Mouse (Mus musculus): ENCODE results near the gene Socs7.

Gene Socs7

DNA sequence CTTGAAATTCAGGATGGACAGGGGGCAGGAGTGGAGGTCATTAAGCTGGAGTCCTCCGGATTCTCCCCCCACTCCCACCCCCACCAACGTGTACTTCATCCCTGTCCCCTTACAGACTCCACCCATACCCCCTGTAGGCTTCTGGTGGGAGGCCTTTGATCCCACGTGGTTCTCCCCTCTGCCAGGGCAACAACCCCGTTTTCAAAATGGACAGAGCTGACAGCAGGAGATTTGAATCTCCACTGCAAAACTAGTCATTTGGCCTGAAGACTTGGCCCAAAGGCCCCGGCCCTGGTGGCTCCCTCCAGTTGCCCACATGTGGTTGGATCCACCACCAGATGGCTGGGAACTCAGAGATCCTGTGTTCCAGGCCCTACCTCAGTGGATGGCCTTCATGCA lies 54.3 kb downstream of the Socs7 start:
- no peak for DNase-seq (ENCODE audit: low spot score in 2 of 2)

DNA sequence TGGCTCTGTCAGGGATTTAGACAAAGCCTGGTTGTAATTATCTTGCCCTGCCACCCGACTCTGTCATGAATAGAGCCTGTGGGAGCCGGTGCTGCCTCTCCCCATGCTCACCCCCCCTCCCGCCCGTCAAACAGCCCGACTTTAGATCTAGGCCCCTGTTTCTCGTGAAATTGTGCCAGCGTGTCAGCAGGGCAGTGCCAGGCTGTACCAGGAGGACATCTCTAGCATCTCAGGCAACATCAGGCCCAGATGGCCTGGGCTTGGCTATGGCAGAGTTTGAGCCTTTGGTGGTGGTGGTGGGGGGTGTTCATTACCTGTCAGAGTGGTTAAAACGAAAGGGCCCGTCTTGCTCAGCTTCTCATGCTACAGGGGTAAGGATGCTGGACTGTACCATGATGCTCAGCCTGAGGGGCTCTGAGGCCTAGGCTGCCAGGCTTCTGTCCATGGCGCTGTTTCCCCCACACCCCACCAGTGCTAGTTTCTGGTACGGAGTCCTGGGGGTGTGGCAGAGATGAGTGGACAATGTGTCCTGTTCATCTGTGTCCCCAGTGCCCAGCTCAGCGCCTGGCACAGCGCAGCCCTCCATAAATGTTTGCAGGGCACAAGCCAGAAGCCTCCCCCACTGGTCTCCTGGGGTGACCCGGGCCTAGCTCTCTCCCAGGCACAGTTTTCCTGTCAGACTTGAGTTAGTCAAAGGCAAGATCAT lies 56.6 kb downstream of the Socs7 start:
- no peak for DNase-seq (ENCODE audit: low spot score in 2 of 2)

DNA sequence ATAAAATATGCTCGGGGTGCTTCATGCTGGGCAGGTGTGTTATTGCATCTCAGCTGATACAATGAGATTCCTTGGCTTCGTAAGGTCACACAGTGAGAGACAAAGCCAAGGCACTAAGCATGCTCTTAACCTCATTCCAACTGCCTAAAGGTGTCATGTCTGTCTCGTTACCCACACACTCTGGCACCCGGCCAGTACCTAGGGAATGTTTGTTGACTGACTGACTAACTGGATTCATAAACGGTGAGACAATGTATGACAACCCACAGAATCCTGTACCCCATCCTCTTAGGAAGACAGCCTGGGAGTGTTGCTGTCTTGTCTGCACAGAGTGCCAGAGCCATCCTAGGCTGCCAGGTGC lies 57.2 kb downstream of the Socs7 start:
- DNase-seq (ENCODE audit: low spot score in 2 of 2): no peak

DNA sequence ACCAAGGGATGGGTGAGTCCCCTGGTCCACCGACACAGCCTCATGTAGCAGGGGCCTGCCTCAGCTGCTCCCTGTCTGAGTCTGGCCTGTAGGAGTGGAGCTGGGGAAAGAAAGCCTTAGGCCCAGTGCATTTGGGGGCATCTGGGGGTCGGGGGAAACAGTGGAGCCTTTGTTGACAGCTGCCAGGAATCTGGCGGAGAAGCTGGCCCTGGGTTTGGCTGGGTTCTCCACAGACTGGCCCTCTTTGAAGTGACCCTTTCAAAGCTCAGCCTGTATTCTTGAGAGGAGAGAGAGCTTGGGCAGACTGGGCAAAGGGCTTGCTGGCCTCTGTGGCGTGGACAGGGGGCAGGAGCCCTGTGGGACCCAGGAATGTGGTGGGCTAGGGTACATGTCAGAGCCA lies 60.2 kb downstream of the Socs7 start:
- DNase-seq (ENCODE audit: low spot score in 2 of 2): no peak

DNA sequence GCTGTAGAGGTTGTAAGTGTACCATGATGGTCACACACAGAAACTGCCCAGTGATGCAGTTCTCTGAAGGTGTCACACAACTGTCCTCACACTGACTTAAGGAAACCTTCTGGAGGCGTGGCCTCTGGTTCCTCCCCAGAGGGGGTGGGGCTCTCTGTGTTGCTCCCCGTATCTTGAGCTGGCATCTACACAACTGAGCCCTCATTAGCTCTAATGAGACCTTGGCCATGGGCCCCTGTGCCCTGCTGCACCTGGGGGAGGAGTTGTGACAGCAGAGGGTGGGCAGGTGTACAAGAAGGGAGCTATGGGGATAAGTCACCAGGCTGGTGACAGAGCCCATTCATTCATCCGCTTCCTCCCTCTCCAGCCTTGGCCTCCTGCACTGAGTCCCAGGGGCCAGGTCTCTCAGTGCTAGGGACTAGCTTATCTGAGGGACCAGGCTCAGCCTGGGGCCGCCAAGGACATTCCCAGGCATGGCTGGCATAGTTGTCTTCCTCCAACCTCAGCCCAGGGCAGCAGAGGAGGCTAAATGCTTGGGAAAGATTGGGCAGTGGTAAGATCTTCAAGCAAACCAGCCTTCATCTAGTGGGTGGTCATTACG lies 61.8 kb downstream of the Socs7 start:
- DNase-seq (ENCODE audit: low spot score in 2 of 2): no peak

DNA sequence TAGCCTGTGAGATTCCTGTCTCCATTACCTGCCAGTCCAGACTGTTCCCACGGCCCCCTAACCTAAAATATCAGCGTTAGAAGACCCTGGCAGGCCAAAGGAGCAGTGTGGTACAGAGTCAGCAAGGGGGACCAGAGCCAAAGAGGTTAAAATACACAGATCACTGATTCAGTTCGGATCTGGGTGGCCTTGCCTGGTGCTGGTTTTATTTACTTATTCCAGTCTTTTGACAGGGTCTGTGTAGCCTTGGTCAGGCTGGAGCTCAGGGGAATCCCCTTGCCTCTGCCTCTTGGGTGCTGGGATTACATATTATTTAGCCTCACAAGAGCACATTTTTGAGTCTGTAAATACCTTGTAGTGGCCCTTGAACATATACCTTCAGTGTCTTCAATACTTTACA lies 62.5 kb downstream of the Socs7 start:
- DNase-seq (ENCODE audit: low spot score in 2 of 2): no peak

DNA sequence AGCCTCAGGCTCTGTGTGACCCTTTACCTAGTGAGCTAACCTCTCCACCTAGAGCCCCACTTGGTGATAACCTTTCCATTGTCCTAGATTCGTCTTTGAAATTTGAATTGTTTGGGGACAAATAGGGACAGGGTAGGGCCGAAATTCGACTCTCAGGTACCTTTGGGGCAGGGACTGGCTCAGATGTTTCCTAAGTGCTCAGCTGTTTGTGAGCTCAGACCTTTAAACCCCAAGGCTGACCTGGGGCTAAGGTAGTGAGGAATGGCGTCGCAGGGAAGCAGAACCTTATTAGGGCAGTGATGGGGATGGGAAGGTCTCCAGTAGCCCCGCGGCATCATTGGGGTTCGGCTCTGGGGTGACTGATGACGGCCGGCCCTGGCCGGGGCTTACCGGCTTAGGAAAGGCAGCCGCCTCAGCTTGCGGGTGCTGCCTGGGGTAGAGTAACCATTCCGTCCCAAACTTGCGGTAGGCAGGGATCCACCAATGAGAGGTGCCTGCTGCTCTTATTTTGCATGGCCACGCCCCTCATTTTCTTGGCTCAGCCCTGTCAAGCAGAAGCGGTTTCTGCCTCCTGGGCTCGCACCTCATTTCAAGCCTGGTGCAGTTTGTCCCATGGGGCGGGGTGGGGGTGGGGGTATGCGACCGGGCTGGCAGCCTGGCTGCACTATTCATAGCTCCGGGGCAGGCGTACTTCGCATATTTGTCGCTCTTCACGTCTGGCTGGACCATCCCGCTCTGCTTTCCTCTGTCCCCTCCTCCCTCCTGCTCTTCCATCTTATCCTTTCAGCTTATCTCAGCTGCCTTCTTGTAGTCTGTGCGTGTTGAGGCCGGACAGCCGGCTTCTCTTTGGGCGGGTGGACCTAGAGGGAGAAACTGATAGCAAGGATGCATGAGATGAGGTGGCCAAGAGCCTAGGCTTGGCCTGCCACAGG lies 65.7 kb downstream of the Socs7 start:
- peak; percentile 67 to 72 for DNase-seq (ENCODE audit: low spot score in 2 of 2)

DNA sequence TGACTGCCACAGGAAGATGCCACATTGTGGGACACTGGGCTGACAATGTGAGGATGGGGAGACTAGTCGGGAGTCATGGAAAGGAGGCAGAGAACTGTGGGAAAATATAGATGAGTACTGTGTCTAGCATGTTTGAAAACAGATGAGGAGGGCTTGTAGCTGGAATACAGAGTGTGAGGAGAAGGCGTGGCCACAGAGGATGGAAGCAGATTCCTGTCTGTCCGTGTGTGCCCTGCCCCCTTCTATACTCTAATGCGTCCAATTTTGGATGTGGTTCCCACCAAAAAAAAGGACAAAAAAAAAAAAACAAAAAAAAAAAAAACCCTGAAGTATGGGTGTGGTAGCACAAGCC lies 66.4 kb downstream of the Socs7 start:
- DNase-seq (ENCODE audit: low spot score in 2 of 2): no peak

DNA sequence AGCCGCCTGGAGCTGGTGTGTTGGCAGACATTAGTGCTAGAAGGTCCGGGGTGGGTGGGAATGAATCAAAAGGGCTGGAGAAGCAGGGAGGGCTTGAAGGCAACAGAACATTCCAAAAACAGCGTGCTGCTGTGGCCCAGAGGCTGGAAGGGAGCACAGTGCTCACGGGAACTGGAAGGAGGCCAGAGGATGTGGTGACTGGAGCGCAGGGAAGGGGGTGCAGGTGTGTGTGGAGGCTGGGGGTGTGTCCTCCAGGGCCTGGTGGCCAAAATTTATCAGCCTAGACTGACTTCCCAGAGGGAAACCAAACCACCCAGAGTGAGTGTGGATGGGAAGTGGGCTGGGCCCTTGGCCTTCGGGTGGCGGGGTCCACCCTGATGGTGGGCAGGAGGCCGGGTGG lies 67.3 kb downstream of the Socs7 start:
- no peak for DNase-seq (ENCODE audit: low spot score in 2 of 2)

DNA sequence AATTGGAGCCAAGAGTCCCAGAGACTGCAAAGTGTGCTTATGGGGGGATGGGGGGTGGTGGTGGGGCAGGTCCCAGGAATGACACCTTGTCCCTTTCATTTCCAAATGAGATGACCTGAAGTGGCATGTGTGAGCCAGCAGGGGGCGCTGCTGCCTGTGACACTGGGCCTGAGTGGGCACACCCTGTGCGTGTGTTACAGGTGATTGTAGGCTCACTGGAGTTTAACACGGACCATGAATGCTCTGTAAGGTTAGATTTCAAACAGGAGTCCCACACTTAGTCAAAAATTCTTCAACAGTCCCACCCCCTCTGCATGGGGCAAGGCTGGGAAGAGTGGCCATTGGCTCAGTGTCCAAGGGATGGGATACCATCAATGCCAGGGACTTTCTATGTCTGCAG lies 69.7 kb downstream of the Socs7 start:
- peak; percentile 64 to 80 for DNase-seq (ENCODE audit: low spot score in 2 of 2)

DNA sequence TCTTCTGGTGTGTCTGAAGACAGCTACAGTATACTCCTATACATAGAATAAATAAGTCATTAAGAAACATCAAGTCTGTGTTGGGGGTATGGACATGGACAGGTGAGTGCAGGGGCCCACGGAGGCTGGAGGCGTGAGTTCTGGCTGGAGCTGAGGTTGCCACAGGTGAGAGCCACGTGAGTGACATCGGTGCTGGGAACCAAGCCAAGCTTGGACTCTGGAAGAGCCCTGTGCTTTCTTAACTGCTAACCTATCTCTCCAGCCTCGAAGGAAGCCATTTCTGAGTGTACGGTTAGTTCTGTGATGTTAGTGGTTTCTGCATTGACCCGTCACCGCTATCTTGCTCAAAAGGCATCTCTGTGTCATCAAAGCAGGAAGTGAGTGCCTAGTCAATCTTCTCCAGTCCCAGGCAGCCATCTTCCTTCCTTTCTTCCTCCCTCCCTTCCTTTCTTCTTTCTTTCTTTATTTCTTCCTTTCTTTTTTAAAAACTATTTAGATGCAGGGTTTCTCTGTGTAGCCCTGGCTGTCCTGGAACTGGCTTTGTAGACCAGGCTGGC lies 70.7 kb downstream of the Socs7 start:
- DNase-seq (ENCODE audit: low spot score in 2 of 2): no peak

DNA sequence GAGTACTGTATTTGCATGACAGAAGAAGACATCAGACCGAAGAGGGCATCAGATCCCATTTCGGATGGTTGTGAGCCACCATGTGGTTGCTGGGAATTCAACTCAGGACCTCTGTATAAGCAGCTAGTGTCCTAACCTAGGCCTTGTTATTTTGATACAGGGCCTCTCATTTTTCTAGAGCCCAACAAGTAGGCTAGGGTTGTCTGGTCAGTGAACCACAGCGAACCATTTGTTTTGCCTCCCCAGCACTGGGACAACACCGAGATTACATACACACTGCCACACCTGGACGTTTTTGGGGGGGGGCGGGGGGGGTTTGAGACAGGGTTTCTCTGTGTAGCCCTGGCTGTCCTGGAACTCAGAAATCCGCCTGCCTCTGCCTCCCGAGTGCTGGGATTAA lies 71.8 kb downstream of the Socs7 start:
- no peak for DNase-seq (ENCODE audit: low spot score in 2 of 2)

DNA sequence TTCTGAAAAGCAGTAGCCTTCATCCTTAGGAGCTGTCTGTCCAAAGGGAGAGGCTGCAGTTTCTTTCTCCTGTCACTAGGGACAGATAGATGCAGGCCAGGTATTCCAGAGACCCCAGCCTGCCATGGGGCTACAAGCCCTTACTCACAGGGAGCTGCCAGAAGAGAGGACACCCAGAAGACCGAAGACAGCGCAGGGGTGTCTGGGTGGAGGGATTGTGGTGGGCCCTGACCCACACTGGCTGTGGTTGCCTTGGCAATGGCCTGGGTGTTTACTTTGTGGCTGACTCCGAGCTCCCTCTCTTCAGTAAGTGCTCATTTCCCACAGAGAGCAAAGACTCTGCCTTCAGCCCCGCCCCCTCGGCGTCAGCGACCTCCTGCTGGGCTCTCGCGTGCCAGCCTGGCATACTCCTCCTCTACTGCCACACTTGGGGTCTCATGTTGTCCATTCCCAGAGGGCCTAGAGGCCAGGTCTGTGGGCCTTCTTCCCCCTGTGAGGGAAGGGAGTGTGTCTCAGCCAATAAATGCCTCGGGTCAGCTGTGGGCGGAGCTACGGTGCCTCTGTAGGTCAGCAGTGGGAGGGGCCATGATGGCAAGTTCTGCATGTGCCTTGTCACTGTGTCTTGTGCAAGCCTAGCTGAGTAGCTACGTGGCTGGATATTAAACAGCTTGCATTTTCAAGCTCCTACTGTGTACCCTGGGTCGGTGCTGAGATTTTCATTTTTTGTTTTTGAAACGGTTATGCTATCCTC lies 72.5 kb downstream of the Socs7 start:
- DNase-seq (ENCODE audit: low spot score in 2 of 2): peak; percentile 82 to 84

DNA sequence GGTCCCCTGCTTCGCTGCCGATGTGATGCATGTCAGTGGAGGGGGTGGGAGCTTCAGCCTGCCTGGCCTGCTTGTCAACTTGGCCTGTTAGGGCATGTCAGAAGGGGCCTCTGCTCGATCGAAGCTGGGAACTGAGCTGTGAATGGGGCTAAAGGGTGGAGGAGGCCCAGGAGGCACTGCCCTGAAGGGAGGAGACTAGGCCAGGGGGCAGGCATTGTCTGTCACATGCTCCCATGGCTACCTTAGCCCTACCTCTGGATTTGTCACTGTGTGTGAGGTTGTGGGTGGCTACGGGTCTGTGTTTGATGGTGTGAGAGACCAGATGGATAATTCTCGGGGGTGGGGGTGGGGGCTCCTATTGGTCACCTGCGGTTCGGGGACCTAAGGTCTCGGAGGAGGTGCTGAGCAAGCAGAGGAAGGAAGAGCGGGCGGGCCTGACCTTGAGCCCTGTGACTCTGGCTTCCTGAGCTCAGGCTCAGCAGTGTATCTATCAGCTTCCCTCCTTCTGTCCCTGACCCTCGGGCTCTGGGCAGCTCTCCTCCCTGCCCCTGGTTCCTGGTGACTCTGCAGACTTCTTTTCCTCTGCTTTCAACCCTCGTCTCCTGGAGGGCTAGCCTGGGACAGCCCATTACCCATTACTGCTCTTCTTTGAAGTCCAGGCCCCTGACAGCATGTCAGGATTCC lies 73.6 kb downstream of the Socs7 start:
- no peak for DNase-seq (ENCODE audit: low spot score in 2 of 2)

DNA sequence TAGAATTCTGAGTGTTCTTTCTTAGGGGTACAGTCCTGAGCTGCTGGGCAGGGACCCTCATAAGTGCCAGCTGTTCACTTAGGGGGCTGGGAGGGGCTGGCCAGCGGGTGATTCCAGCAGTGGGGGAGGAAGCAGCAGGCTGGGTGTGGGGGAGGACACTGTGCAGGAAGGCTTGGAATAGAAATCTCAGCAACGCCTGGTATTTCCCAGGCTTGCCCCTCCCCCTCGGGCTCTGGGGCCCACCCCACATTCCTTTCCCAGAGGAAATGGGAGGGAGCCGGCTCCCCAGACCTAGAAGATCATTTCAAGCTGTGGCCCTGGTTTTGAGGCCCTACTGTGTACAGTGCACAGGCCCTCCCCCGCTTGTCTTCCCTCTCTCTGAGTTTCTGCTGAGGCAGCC lies 75.4 kb downstream of the Socs7 start:
- DNase-seq (ENCODE audit: low spot score in 2 of 2): no peak

DNA sequence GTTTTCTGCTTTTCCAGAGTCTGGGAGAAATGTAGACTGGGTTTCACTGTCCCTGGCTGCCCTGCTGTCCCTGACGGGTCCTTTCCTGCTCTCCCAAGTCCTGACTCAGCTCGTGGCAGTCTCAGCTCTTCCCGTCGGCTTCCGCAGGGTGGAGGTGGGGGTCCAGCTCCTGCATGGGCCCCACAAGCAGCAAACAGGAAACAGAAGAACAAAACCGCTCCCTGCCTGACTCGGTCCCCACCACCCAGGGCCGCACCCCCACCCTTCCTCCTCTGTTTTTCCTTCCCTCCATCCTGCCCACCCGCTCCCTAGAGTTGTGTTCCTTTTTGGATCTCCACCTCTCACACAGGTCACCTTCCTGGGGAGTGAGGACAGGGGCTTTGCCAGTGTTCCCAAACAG lies 76.5 kb downstream of the Socs7 start:
- no peak for DNase-seq (ENCODE audit: low spot score in 2 of 2)

DNA sequence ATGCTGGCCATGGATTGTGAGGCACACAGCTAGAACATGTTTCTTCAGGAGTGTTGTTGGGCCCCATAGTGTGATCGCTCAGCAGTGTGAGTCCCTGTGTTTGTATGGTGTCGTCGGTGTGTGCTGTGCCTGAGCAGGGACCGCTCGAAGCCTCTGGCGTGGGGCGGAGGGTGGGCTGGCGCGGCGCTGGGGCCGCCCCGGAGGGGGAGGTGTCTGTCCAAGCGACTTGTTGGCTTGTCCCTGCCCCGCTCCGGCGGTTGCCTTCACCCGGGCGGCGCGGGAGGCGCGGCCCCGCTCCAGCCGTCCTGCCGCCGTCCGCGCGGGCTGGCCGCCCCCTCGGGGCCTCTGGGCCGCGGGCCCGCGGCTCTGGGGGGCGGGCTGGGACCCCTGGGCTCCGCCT lies 77.6 kb downstream of the Socs7 start:
- DNase-seq (ENCODE audit: low spot score in 2 of 2): peak; percentile 62 to 67

DNA sequence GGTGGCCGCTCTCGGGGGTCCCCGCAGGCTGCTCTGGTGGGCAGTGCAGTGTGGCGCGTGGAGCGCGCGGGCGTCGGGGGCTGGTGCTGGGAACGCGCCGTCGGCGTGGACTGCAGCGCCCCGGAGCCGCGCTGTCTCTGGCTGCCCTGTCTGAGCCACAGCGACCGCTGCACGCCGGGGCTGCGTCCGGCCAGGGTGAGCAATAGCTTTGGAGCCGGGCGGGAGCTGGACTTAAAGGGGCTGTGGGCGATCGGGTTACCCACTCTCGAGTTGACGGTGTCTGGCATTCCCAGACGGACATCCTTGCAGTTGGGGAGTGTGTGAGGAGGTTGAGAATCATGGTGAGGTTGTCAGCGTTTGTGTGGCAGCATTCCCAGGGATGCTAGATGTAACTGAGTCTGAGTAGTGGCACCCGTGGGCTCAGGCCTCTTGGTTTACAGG lies 78.1 kb downstream of the Socs7 start:
- no peak for DNase-seq (ENCODE audit: low spot score in 2 of 2)

DNA sequence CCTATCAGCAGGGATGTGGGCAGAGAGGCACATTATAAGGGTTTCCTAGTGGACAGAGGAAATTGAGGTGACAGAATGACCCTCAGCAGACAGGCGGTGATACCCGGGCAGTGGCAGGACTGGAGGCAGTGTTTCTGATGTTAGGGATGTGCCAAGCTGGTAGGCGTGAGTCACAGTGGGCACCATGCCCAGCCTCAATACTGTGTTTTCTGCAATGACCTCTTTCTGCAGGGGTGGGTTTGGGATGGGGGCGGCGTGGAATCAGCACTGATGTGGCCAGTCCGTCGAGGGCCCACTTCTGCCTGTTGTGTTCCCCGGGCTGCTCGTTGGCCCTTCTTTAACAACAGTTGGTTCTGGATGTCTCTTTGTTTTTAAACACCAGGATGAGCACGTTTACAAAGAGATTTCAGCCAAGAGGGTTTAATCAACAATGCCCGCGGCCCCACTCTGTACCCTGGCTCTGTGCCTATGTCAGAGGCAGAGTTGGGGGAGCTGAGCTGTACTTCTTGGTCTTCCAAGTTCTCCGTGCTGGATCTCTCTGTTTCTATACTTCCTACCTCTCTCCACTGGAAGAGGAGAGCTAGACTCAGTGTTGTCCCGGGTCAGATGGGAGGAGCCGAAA lies 78.8 kb downstream of the Socs7 start:
- DNase-seq (ENCODE audit: low spot score in 2 of 2): no peak

DNA sequence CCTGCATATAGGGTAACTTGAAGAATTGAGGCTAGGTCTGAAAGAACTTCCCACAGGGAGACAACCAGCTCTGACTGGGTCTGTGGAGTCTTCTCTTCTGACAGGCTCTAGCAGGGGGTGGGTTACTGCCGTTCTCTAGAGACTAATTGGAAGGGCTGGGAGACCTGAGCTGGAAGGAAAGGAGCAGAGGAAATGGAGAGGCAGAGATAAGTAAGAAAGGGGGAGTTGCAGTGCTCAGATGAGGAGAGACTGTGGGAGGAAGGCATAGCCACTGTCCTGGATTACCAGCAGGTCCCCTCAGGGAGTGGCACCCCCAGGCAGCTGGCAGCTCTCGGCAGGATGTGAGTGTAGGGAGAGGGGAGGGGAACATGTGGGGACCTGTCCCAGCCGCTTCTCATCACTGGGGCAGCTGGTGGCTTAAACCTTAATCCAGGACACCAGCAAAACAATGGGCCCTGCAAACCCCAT lies 79.3 kb downstream of the Socs7 start:
- DNase-seq (ENCODE audit: low spot score in 2 of 2): no peak
